Mouse (Mus musculus): ENCODE data around the gene Stk26.

DNA sequence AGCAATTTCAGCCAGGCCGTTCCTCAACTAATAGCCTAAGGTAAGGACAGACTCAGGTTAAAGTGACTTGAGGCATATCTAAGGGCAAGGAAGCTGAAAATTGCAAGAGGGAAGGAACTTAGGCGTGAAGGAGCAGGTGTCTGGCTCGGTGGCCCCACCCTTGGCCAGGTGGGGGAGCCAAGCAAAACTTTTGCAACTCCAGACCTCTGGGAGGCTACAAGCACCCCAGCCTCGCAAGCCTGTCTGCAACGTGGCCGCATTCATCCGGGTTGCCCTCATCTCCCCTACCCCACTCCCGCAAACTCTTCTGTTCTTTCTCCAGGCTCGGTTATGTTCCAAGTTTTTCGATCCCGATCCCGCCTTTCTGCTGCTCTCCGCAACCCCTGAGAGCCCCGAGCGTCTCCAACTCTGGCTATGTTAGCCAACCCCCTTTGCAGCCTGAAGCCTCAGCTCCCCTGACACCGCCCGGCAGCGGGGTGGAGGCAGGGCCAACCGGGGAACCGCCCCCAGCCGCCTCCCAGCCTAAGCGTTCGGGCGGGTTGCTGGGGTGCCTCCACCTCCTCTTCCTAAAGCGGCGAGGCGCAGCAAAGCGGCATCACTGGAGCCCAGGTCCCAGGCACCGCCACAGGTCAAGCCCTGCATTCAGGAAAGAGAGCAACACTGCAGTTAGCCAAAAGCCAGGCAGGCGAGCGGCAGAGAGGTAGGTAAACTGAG, at the start of gene Stk26:
- TF ChIP-seq GATA1 (IDR thresholded peaks at IDR 0.05; ENCODE audit: borderline replicate concordance, low read length): no peak
- no peak for TF ChIP-seq FLI1 (IDR thresholded peaks at IDR 0.05; ENCODE audit: low read length)

Data from megakaryocyte, embryonic 14.5 days (primary cell).